Mouse (Mus musculus) embryonic facial prominence, embryonic 14.5 days (tissue): Measurements from ENCODE around the gene Tmem126b. TPM values are rescaled to one million over a fixed set of nuclear protein-coding genes. Genes with fewer than 3 reads are reported as not detected.

Experiments used
- ATAC-seq: fragments of 200-750 bp; cut with Nextera tagmentation; 2 replicates; pipeline ENCODE4 v1.8.0; 2017; ENCODE audit warnings: low read depth, moderate number of reproducible peaks, moderate TSS enrichment
- DNase-seq: peaks from one replicate; pipeline ENCODE4 v3.0.0-alpha.2; 2015; ENCODE audit warnings: low spot score
- H3K27ac ChIP-seq: fragments of 300-500 bp; sonication (generic); replicated peaks from 2 replicates; pipeline ENCODE4 v1.5.1; 2014; ENCODE audit warnings: low read depth, mild to moderate bottlenecking, low read length, moderate library complexity
- H3K27me3 ChIP-seq: fragments of 300-500 bp; sonication (generic); replicated peaks from 2 replicates; pipeline ENCODE4 v1.6.1; 2014; ENCODE audit warnings: low read length; ENCODE audit not compliant: control insufficient read depth, insufficient read depth
- H3K36me3 ChIP-seq: fragments of 300-500 bp; sonication (generic); 2 replicates; pipeline ENCODE4 v1.6.1; 2014; ENCODE audit warnings: low read length, mixed read lengths; ENCODE audit not compliant: control insufficient read depth, insufficient read depth
- H3K4me1 ChIP-seq: fragments of 300-500 bp; sonication (generic); 2 replicates; pipeline ENCODE4 v1.6.1; 2014; ENCODE audit warnings: antibody characterized with exemption, low read length; ENCODE audit not compliant: control insufficient read depth, insufficient read depth
- H3K4me2 ChIP-seq: fragments of 300-500 bp; sonication (generic); 2 replicates; pipeline ENCODE4 v1.6.1; 2014; ENCODE audit warnings: low read depth, mild to moderate bottlenecking, low read length, moderate library complexity, mixed read lengths
- H3K4me3 ChIP-seq: fragments of 300-500 bp; sonication (generic); 2 replicates; pipeline ENCODE4 v1.5.1; 2014; ENCODE audit warnings: low read depth, mild to moderate bottlenecking, low read length
- H3K9ac ChIP-seq: fragments of 300-500 bp; sonication (generic); 2 replicates; pipeline ENCODE4 v1.6.1; 2014; ENCODE audit warnings: low read depth, mild to moderate bottlenecking, low read length, moderate library complexity, mixed read lengths
- H3K9me3 ChIP-seq: fragments of 300-500 bp; sonication (generic); 2 replicates; pipeline ENCODE4 v1.6.1; 2016; ENCODE audit warnings: low read length; ENCODE audit not compliant: control insufficient read depth
- WGBS: fragments of 180-500 bp; shearing (Covaris S2); extraction: QIAGEN DNeasy Blood & Tissue Kit; methylation state at CpG from one replicate; pipeline ENCODE4 v1.1.7; 2014; 5-methylcytosine and 5-hydroxymethylcytosine counted together
- polyA plus RNA-seq: library from polyadenylated mRNA; unstranded; fragments of >200 nt; fragmentation: Nextera tagmentation; extraction: Ambion mirVana; gene quantifications from 2 replicates; pipeline ENCODE4 v1.2.1, GENCODE M21; 2014

The Tmem126b gene
- polyA plus RNA-seq, 1 experiment from 2014 or later = 34.2 TPM

DNA sequence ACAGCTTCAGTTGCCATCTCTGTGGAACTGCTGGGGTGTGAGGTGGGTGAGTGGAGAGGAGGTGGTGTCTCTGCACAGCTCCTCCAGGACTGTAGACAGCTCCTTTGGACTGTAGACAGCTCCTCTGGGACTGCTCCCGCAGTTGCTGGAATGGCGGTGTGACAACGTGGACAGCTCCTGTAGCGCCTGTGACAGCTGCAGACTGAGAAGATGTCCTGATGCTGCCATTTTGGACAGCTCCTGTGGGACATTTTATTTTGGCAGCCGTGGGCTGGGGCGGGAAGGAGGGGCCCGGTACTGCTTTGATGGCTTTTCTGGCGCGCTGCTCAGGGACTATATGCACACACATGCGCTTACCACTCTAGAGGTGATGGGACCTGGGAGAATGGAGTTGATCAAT, 15.5 kb downstream of the Tmem126b start:
- ATAC-seq (no peak), DNase-seq (peak; percentile 43)

DNA sequence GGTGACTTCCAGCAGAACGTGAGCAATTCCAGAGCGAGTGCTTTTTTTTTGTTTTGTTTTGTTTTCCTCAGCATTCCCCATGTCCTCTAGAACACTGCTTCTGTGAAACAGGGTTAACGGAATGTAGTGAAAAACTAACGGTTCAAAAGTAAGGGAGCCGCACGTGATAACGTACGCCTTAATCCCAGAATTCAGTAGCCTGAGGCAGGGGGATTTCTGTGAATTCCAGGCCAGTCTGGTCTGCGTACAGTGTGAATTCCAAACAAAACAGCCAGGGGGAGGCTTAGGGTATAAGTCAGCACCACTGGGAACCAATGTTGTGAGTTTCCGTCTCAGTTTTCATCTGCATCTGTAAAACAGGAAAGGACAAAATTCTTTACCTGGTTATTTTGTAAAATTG, 18.3 kb downstream of the Tmem126b start:
- peak overlapping the region; percentile 91 for H3K27ac ChIP-seq
- peak; percentile 45 for ATAC-seq
- peak overlapping the region; percentile 79 for H3K4me3 ChIP-seq
- peak overlapping the region; percentile 61 for H3K4me2 ChIP-seq
- 7% methylated on average over 10 of the region's 10 CpGs for whole genome bisulfite sequencing
- peak overlapping the region; percentile 84 for H3K9ac ChIP-seq
- H3K36me3 ChIP-seq = peaks cover 15% of the 10 kb centered on the region
- no peaks in the 10 kb centered on the region for H3K27me3 ChIP-seq
- no peaks in the 10 kb centered on the region for H3K4me1 ChIP-seq
- DNase-seq = peak; percentile 68
- H3K9me3 ChIP-seq = no peaks in the 10 kb centered on the region

More for the DNA sequence above, 15.5 kb downstream of the Tmem126b start:
- no peak overlapping the region for H3K9ac ChIP-seq
- no peaks in the 10 kb centered on the region for H3K27me3 ChIP-seq
- H3K36me3 ChIP-seq = no peaks in the 10 kb centered on the region
- no peaks in the 10 kb centered on the region for H3K4me1 ChIP-seq
- H3K4me3 ChIP-seq = no peak overlapping the region
- no peaks in the 10 kb centered on the region for H3K9me3 ChIP-seq
- no peak overlapping the region for H3K4me2 ChIP-seq
- no peak overlapping the region for H3K27ac ChIP-seq
- WGBS = 47% methylated on average over 10 of the region's 10 CpGs

DNA sequence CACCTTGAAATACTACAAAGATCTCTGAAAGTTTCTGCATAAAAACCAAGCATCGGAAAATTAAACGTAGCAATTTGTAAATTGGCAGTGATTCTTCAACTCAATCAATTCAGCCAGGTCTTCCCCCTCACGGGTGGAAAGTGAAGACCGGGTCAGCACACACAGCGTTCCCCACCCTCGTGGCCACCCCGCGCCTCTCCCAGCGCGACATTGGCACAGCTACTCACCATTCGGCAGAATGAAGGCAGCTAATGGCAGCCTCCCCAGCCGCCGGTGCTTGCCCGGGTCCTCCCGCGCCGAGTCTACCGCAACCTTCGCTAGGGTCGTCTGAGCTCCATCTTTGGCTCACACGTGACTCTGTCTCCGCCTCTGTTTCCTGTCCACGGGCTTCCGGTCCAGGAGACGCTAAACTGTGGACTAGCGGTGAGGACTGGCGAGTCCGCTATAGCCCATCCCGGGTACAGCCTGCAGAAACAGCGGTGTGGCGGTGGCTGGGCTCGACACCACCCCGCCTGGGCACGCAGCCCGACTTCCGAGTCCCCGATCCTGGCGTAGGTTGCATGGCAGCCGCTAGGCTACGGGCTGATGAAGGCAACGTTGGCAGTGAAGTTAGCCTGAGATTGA, 18.8 kb downstream of the Tmem126b start, which contains the start of gene Tmem126a:
Tmem126a (minus strand) TSS at position 385 of the 624 bp plus-strand sequence.
- no peaks in the 10 kb centered on the region for H3K4me1 ChIP-seq
- under 1% methylated on average over 36 of the region's 41 CpGs for WGBS
- peak; percentile 96 for ATAC-seq
- peaks cover 19% of the 10 kb centered on the region for H3K36me3 ChIP-seq
- H3K9me3 ChIP-seq = no peaks in the 10 kb centered on the region
- H3K9ac ChIP-seq = peak within 1 kb of the TSS; percentile 84
- peak within 1 kb of the TSS; percentile 79 for H3K4me3 ChIP-seq
- no peaks in the 10 kb centered on the region for H3K27me3 ChIP-seq
- peak within 1 kb of the TSS; percentile 91 for H3K27ac ChIP-seq
- DNase-seq = peak; percentile 95
- H3K4me2 ChIP-seq = peak within 1 kb of the TSS; percentile 61

DNA sequence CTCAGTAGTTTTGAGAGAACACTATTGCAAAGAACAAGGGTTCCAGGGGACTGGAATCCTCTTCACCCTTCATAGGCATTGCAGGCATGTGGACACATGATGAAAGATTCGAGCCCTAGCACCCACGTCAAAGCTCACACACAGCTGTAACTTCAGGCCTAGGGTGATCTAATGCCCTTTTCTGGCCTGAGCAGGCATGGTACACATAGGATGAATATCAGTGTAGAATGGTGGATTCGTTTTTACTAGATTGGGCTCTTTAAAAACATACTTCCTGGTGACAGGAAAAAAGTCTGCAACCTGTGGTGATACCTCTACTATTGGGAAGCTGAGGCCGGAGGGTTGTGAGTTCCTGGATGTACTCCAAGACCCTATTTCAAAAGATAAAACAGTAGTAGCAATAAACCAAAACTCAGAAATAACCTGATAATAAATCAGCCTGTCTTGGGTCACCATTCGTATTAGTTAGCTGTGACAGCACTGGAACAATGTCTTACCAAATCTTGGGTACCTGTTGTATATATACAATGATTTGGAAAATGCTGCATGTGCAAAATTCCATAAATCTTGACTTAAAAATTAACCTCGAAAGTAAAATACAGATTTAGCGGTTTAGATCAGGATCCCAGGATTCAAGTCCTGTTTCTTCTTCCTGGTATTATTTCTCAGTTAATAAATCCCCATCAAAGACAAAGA, 19.5 kb downstream of the Tmem126b start:
- ATAC-seq (no peak), DNase-seq (no peak)
- peaks cover 26% of the 10 kb centered on the region for H3K36me3 ChIP-seq
- peak overlapping the region; percentile 84 for H3K9ac ChIP-seq
- H3K4me2 ChIP-seq = peak overlapping the region; percentile 61
- H3K9me3 ChIP-seq = no peaks in the 10 kb centered on the region
- H3K4me1 ChIP-seq = no peaks in the 10 kb centered on the region
- peak overlapping the region; percentile 91 for H3K27ac ChIP-seq
- 28% methylated on average over 7 of the region's 7 CpGs for WGBS
- no peaks in the 10 kb centered on the region for H3K27me3 ChIP-seq
- peak overlapping the region; percentile 79 for H3K4me3 ChIP-seq

DNA sequence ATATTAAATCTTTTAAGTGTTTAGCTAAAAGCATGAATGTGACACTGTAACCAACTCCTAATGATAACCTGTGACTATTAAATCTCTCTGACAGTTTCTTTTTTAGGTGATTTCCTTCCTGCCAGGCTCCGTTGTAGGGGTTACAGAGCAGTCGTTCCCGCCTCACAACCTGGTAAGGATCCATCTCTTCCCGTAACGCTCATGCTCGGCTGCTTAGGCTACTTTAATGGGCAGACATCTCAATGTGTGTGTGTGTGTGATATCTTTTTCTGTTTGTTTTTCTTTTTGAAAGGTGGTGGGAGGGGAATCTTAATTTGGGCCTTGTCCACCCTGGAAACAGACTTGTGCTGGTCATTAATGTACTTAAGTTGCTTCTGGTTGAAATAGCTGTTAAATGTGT, 31.6 kb downstream of the Tmem126b start:
- no peaks in the 10 kb centered on the region for H3K27me3 ChIP-seq

DNA sequence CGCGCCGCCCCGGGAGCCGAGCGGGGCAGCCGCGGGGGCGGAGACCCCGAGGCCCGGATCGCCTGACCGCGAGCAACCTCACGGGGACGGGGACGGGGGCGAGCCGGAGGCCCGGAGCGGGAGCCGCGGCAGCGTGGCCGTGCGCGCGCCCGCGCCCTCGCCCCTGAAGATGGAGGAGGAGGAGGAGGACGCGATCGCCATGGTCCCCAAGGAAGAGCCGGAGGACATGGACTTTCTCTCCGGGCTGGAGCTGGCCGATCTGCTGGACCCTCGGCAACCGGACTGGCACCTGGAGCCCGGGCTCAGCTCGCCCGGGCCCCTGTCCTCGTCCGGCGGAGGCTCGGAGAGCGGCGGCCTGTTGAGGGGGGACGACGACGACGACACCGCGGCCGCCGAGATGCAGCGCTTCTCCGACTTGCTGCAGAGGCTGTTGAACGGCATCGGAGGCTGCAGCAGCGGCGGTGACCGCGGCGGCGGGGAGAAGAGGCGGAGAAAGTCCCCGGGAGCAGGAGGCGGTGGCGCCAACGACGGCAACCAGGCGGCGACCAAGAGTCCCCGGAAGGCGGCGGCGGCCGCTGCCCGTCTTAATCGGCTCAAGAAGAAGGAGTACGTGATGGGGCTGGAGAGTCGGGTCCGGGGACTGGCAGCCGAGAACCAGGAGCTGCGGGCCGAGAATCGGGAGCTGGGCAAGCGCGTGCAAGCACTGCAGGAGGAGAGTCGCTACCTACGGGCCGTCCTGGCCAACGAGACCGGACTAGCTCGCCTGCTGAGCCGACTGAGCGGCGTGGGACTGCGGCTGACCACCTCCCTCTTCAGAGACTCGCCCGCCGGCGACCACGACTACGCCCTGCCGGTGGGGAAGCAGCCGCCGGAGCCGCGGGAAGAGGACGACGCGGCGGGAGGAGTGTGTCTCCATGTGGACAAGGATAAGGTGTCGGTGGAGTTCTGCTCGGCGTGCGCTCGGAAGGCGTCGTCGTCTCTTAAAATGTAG, 32.4 kb downstream of the Tmem126b start:
- WGBS = under 1% methylated on average over 47 of the region's 123 CpGs
- Histone ChIP-seq H3K9me3 (no peaks in the 10 kb centered on the region), H3K4me2 (peak overlapping the region; percentile 98), H3K4me1 (no peaks in the 10 kb centered on the region), H3K27me3 (no peaks in the 10 kb centered on the region), H3K36me3 (peaks cover 11% of the 10 kb centered on the region), H3K27ac (peak overlapping the region; percentile 99), H3K4me3 (peak overlapping the region; percentile 79), H3K9ac (peak overlapping the region; percentile 100)
- DNase-seq = peak; percentile 74
- peak; percentile 75 for ATAC-seq

More for the DNA sequence above, 31.6 kb downstream of the Tmem126b start:
- ATAC-seq (no peak), DNase-seq (no peak)
- Histone ChIP-seq H3K9me3 (no peaks in the 10 kb centered on the region), H3K4me3 (peak overlapping the region; percentile 79), H3K4me1 (no peaks in the 10 kb centered on the region), H3K4me2 (peak overlapping the region; percentile 98), H3K9ac (peak overlapping the region; percentile 100), H3K36me3 (peaks cover 15% of the 10 kb centered on the region), H3K27ac (peak overlapping the region; percentile 99)
- under 1% methylated on average over 6 of the region's 6 CpGs for WGBS

DNA sequence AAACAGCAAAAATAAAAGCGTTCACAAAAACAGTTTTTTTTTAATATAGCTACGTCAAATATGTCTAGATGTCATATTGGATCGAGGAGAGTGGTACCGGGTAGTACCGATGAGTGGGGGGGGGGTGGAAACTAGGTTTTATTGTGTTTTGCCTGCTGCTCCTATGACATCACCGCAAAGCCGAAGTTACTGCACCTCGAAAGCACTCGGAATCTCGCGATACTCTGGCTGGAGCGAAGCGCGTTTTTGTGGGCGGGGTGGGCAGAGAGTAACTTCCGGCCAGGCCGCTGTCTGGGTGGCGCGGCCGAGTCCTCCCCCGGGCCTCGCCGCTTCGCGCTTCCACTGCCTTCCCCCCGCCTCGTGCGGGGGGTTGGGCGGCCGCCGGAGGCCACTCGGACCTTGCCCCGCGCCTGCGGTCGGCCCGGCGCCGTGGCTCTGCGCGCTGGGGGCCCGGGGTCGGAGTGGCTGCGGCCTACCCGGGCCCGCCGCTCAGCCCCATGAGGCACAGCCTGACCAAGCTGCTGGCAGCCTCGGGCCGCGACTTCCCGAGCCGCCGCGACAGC, 33.2 kb downstream of the Tmem126b start, which contains the start of gene Crebzf:
Crebzf (plus strand) TSS at position 212 of the 563 bp plus-strand sequence.
- Histone ChIP-seq H3K27ac (peak within 1 kb of the TSS; percentile 99), H3K27me3 (no peaks in the 10 kb centered on the region), H3K4me3 (peak within 1 kb of the TSS; percentile 79), H3K4me1 (no peaks in the 10 kb centered on the region), H3K4me2 (peak within 1 kb of the TSS; percentile 98), H3K9ac (peak within 1 kb of the TSS; percentile 100), H3K9me3 (no peaks in the 10 kb centered on the region), H3K36me3 (peaks cover 6% of the 10 kb centered on the region)
- ATAC-seq (peak; percentile 97), DNase-seq (peak; percentile 99)
- WGBS = under 1% methylated on average over 27 of the region's 54 CpGs

DNA sequence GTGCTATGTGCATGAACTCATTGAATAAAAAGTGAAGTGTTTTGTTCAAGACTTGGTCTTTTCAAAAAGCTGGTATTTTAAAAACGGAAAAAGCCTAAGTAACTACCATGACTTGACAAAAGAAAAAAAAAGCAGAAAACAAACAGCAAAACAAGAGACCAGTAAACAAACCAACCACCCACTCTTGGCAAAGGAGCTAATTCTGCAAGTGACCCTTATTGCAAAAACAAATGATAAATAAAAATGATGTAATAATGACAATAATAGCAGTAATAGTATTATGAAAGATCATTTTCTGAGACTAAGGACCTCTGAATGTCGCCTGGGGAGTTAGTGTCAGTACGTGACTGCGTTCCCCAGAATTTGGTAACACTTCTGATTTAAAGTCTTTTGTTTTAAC, 33.7 kb downstream of the Tmem126b start:
- Histone ChIP-seq H3K9me3 (no peaks in the 10 kb centered on the region), H3K4me2 (peak overlapping the region; percentile 61), H3K36me3 (peaks cover 2% of the 10 kb centered on the region), H3K27me3 (no peaks in the 10 kb centered on the region), H3K27ac (peak overlapping the region; percentile 99), H3K4me1 (no peaks in the 10 kb centered on the region), H3K4me3 (peak overlapping the region; percentile 79), H3K9ac (peak overlapping the region; percentile 100)
- WGBS = 11% methylated on average over 4 of the region's 4 CpGs
- ATAC-seq (no peak), DNase-seq (no peak)
